Mouse (Mus musculus) adrenal gland, postnatal 4 days (tissue): ENCODE measurements around the gene Recql. TPM values are rescaled to one million over a fixed set of nuclear protein-coding genes. Genes with fewer than 3 reads are reported as not detected.

Source experiments
- DNase-seq, 2 experiments: peaks; one replicate each; pipeline ENCODE4 v3.0.0; 2021 to 2022; ENCODE audit warnings: low spot score in 2 of 2, mixed read lengths in 2 of 2
- long read RNA-seq, 2 experiments: library from polyadenylated mRNA; stranded (forward); transcript quantifications; one replicate each; pipeline ENCODE4 v2.0.0; 2021
- total RNA-seq, 2 experiments: library from RNA; stranded (reverse); gene quantifications; 2 replicates each; pipeline ENCODE4 v1.2.3; 2021

Gene Recql
- total RNA-seq = 10 to 100 TPM; 18.1 to 22.9 TPM
- long read RNA-seq, experiment 1, transcript Recql-203 (15 exons, 3,389 nt) = major isoform, 10 of 15 reads
- long read RNA-seq, experiment 1, partial matches to known transcripts = 1 of 15 reads
- long read RNA-seq, experiment 1, other reads (novel, unspliced or antisense) = 3 of 15 reads
- long read RNA-seq, experiment 2, transcript Recql-203 (15 exons, 3,389 nt) = major isoform, 21 of 32 reads
- long read RNA-seq, experiment 2, partial matches to known transcripts = 2 of 32 reads
- long read RNA-seq, experiment 2, other reads (novel, unspliced or antisense) = 8 of 32 reads

- DNase-seq = peak; percentile 95 to 98
Observed at GRCm38 (mm10) chr6:142387011-142387754, at the start of gene Recql, which contains the start of gene Golt1b. TSS of gene Recql (minus strand) at chr6:142387087. TSS of gene Golt1b (plus strand) at chr6:142387221.

- DNase-seq = no peak
Observed at GRCm38 (mm10) chr6:142429072-142429471, 42.2 kb upstream of the Recql start.

- DNase-seq = no peak
Observed at GRCm38 (mm10) chr6:142424976-142425375, 38.1 kb upstream of the Recql start.

- no peak for DNase-seq
Observed at GRCm38 (mm10) chr6:142414597-142414996, 27.7 kb upstream of the Recql start.

- DNase-seq = no peak
Observed at GRCm38 (mm10) chr6:142413845-142414244, 27.0 kb upstream of the Recql start.

- no peak for DNase-seq
Observed at GRCm38 (mm10) chr6:142412906-142413491, 26.1 kb upstream of the Recql start, which contains the start of gene Spx. TSS of gene Spx (plus strand) at chr6:142413441.

GRCm38 (mm10) chr6:142411140-142411539 lies 24.3 kb upstream of the Recql start:
- DNase-seq = no peak

- DNase-seq = no peak
Observed at GRCm38 (mm10) chr6:142395756-142396155, 8.9 kb upstream of the Recql start.

- DNase-seq = no peak
Observed at GRCm38 (mm10) chr6:142394669-142395068, 7.8 kb upstream of the Recql start.

- DNase-seq = no peak
Observed at GRCm38 (mm10) chr6:142392312-142392711, 5.4 kb upstream of the Recql start.

GRCm38 (mm10) chr6:142389101-142389500 lies 2.2 kb upstream of the Recql start:
- DNase-seq = no peak

- DNase-seq = no peak
Observed at GRCm38 (mm10) chr6:142387755-142388271, 926 bp upstream of the Recql start.

- DNase-seq = no peak
Observed at GRCm38 (mm10) chr6:142386285-142387010, 439 bp downstream of the Recql start.

GRCm38 (mm10) chr6:142384521-142384920 lies 2.4 kb downstream of the Recql start:
- DNase-seq = no peak

GRCm38 (mm10) chr6:142381615-142382014 lies 5.3 kb downstream of the Recql start:
- no peak for DNase-seq

- DNase-seq = no peak
Observed at GRCm38 (mm10) chr6:142379961-142380360, 6.9 kb downstream of the Recql start.

- DNase-seq = no peak
Observed at GRCm38 (mm10) chr6:142378576-142379330, 8.1 kb downstream of the Recql start.

- no peak for DNase-seq
Observed at GRCm38 (mm10) chr6:142377081-142377480, 9.8 kb downstream of the Recql start.

- DNase-seq = no peak
Observed at GRCm38 (mm10) chr6:142369568-142369967, 17.3 kb downstream of the Recql start.

- DNase-seq = no peak
Observed at GRCm38 (mm10) chr6:142367565-142367964, 19.3 kb downstream of the Recql start.
